Mouse (Mus musculus) urinary bladder, postnatal 14 days (tissue): ENCODE measurements around the gene Slc16a10.

Source experiments
- DNase-seq: peaks from one replicate; pipeline ENCODE4 v3.0.0; 2021; ENCODE audit warnings: low spot score

The Slc16a10 gene

DNA sequence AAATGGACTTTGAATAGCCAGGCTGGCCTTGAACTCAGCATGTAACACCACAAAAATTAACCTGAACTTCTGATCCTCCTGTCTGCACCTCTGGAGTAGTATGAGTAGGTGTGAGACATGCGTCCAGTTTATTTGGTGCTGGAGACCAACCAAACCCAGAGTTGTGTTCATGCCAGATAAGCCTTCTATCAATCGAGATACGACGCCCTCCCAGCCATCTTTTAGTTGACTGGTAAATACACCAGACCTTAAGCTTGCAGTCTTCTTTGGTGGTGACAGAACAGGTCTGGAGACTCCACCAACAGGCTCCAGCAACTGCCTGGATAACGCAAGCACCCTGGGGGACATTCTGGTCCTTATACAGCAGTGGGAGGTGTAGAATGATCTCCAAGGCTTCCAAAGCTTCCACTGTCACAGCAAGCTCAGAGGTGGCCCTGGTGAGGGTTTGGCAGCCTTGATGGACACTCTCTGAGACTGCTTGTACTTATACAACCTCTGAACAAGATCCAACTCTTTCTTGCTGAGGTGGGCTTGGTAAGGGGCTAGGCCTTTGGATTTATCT is 7.6 kb upstream of the Slc16a10 start:
- DNase-seq: no peak

DNA sequence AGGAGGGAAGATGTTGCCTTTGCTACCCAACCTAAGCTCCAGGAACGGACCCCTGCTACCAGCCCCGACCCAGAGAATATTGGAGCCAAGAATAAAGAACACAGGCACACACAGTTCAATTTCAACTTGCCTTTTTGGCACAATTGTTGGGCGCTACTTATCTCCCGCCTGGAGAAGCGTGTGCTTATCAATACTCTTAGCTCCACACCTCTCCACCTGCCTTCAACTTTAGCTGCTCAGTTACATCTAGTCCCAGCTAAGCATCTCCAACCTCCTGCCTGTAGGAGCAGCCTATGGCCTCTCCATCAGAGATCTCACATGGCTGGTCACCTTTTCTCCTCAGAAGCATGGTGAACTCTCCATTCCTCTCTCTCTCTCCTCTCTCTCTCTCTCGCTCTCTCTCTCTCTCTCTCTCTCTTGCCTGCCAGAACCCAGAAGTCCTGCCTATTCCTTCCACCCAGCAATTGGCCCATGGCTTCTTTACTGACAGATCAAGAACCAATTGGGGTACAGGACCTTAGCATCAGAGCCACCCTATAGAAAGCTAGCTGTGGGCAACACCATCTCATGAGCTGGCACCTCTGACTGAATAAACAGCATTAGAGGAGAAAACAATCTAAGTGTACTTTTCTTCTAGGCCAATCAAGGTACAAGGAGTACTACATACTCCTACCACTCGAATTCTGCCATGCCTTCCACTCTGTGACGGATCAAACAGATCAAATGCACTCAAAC is 5.4 kb upstream of the Slc16a10 start:
- no peak for DNase-seq

DNA sequence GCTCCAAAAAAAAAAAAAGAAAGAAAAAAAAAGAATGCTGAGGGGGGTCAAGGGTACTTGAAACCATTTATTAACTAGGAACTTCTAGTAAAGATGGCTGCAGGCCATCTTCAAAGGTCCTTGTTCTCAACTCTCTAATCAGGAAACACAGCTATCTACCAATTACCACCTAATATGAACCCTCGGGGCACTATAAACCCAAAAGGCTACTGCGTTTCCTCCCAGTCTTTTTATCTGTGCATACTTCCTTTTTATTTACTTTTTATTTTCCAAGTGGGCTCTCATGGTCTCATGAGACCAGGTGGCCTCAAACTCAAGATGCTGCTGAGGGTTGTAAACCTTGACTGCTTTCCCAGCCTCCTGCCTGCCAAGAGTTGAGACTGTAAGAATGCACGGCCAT is 4.4 kb upstream of the Slc16a10 start:
- no peak for DNase-seq

DNA sequence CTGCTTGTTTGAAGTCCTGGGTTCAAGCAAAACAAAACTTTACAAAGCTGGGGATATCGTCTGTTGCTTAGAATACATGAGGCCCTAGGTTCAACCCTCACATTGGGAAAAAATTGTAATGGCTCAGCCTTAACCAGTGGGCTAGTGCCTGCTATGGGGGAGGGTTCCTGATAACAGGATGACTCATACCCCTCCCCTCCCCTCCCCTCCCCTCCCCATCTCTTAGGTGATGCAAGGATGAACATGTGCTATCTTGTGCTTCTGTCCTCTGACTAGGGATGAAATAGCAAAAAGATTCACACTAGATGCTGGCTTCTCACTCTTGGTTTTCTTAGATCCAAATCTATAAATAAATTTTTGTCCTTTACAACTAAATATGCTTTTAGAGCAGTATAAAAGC is 2.8 kb upstream of the Slc16a10 start:
- no peak for DNase-seq

DNA sequence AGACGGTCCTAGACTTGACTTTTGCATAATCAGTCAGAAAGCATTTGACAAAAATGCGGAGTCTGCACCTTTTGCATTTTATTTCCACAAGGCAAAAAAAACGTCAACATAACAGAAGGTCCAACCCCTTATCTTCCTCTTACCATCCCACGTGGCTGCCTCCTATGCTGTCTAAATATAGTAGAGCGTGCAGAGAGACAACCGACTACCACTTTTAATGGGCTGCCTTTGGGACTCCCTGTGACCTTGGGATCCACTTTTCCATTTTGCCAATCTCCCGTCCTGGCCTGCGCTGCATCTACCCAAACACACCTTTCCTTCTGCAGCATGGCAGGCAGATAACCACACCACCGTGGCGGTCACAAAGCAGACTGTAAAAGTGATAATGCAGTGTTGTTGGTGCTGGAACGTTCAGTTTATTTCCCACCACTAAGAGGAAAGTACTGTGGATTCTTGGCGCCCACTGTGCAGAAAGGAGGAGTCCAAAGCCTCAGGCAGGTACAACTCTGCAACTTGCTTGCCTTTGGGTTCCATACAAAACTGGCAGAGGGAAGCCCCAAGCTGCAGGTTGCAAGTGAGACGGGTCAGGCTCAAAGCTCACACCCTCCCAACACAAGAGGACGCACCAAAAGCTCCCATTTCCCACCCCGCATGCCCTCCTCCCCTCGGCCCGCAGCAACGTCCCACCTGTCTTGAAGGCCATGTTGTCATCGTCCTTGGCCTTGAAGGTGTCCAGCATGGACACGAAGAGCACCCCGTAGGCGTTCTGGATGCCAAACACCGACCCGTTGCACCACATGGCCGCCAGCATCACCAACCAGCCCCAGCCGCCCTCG is 824 bp downstream of the Slc16a10 start:
- DNase-seq: no peak

DNA sequence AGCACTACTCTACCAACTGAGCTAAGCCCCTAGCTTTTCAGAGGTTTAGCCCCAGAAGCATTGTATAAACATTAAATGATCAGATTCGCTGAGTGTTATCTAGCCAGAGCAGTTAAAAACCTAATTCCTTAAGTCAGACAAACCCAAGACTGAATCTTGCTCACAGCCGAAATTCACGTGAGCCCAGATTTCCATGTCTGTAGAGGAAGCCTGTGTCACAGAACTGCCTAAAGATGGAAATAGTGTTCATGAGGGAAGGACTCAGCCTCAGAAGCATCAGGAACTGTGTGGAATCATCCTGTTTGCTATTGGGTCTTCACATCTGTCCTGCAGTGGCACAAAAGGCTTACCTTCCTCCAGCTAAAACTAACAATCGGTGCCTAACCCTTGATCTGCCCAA is 2.4 kb downstream of the Slc16a10 start:
- no peak for DNase-seq

DNA sequence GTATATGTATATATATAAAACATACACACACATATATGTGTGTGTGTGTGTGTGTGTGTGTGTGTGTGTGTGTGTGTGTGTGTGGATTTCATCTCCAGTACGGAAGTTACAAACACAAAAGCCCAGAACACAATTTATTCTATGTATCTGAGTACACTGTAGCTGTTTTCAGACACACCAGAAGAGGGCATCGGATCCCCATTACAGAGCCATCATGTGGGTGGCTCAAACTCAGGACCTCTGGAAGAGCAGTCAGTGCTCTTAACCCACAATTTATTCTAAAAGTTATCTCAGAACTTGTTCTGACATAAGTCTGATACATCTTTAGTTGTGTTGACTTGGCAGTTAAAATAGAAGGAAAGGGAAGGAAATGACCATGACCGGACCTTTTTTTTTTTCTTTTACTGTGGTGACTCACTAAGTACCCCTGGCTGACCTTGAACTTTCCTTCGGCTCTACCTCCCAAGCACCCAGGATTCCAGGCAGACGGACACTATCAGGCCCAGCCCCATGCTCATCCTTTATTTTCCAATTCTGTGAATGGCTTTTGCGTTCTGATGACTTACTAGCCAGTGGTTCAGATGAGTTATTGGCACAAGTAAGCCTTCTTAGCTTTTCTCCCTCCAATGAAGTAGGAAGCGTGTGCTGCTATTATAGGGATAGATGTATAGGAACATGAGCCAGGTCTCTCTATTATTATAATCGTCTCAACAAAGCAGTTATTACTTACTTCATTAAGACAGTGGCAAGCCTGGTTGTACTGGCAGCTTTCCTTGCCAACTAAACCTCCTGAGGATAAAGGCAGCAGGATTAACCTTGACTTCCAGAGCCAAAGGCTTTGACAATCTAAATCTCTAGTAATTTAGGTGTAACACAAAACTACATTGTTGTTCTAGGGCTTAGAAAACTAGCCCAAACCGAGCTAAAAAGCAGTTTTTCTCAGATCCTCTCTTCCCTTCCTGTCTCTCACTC is 6.0 kb downstream of the Slc16a10 start:
- DNase-seq: no peak

DNA sequence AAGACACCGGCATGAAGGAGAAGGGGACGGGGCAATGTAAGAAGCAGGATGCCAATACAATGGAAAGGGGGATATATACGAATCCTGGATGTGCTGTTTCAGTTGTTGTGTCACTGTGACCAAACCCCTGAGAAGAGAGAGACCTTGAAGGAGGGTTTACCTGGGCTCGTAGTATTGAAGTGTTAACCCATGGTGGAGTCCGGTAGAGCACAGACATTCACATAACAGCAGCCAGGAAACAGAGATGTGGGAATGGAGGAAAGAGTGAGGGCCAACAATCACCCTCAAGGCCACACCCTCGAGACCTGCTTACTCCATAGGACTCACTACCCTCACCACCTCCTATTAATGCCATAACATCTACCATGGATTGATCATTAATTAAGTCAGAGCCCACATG is 7.2 kb downstream of the Slc16a10 start:
- DNase-seq: no peak

DNA sequence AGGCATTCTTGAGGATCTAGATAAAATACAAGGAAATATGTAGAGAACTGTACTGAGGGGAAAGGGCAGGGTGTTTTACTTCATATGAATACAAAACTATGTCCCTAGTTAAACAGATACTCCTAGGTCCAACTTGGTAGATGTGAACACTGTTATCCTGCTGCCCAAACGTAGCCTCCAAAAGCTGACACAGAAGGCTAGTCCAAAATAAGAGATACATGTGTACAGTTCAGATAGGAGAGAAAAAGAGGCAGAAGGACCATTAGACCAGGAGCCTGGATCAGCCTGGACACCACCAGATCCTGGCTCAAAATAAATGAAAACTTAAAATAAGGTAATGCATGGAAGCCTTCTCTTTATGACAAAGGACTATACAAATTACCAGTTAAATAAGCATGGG is 8.4 kb downstream of the Slc16a10 start:
- DNase-seq: no peak

DNA sequence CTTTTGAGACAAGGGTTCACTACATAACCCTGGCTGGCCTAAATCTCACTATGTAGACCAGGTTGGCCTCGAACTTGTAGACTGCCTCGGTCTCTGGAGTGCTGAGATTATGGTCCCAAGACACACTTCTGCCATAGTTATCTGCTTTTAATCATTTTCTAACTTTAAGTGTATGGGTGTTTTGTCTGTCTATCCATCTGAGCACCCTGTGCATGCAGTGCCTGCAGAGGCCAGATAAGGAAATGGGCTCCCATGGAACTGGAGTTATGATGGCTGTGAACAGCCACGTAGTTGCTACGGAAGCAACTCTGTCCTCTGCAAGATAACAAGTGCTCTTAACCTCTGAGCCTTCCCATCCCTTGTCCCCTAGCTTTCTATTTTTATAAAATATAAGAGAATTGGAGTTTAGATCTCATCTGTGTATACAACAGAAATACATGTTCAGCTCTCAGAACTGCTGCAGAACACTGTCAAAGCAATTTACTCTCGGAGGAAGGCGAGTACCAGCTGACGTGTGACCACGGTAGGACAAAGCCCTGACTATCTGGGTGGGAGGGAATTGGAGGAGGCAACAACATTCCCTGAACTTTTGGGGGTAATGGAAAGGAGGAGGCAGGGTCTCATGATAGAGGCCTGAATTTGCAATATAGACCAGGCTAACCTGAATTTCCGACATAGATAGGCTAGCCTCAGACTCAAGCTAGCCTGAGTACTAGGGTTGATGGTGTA is 10.2 kb downstream of the Slc16a10 start:
- DNase-seq: no peak

DNA sequence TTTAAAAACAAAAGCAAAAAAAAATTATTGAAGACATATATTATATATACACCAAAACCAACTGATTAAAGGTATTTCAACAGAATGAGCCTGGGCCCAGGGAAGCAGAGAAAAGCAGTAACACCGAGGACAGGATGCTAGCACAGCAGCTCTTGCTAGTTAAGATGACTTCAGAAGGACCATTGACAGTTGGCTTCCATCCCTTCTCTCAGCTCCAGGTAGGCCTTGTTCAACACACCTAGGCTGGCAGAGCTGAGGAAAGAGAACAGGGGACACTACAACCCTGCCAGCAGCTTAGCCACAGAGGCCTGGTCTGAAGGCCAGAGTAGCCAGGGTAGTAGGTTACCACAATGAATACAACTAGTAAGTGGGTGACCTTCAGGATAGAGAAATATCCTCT is 11.9 kb downstream of the Slc16a10 start:
- DNase-seq: no peak

DNA sequence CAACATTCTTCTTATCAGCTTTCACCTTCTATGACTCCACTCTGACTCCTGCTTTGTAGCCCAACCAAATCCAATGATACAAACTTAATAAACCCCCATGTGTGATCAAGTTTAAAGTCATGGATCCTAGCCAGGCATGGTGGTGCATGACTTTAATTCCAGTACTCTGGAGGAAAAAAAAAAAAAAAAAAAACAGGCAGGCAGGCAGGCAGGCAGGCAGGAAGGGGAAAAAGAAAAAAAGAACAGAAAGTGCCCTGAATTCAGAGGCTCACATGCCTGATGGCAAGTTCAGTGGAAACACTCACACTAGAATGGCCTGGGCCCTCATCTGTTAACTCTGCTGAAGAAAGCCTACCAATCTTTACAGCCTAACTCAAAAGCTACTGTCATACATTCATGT is 12.9 kb downstream of the Slc16a10 start:
- no peak for DNase-seq

DNA sequence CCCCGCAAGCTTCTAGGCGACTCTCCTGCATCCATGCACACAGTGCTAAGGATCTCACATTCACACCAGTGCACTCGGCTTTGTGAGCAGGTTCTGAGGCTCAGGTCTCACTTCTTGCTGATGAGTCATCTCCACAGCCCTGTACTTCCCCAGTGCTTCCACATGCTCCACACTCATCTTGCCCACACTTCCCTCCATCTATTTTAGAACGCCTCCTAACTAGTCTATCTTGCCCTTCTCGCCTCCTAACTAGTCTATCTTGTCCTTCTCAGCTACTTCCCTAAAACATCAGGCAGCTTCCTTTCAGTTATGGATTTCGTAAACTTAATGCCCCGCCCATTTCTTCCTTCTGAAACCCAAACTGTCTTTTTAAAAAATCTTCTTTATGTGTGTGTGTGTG is 13.6 kb downstream of the Slc16a10 start:
- DNase-seq: no peak

DNA sequence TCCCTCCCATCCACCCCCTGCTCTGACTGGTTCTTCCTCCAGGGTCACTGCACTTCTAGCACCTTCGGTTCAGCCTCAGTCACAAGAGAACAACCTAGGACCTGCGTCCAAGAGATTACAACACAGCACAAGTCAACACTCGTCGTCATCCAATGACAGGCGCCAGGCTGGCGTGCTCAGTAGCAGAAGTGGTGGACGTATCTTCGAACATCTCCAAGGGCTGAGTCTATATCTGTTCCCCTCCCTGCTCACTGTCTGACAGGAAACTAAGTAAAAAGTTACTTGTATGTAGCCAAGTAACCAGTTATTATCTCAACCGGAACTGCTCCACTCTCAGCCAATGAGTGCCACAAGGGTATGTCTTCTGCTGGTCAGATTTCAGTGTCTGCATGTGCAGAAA is 16.9 kb downstream of the Slc16a10 start:
- DNase-seq: no peak

DNA sequence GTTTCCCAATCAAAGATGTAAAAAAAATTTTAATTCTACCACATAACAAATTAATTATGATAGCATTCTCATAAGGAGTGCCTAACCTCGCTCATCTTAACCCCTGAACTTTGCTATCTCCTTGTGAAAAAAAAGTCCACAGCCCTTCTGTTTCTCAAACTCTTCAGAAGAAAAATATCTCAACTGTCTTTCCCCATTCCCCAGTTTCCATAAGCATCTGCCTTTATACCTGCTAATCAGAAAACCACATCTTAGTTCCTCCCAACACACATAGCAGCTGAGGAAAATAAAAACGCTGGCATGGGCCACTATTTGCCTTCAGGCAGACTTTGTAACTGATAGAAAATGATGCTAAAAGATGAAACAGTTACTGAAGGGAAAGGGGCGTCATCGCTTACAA is 17.5 kb downstream of the Slc16a10 start:
- DNase-seq: no peak

DNA sequence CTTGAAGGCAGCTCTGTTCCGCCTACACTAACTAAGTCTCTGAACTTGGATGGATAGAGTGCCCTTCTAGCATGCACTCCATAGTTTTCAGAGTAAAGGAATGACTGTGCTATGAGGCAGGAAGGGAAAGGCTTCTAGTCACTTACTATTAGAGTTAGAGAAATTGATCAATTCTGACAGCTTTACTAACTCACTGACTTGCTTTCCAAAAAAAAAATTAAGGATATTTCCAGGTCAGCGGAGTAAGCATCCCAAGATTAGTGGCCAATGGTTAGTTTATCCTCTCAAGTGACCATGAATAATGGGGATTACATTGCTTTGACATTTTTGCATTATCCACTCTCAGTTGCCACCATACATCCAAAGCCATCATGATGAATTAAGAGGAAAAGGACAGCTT is 18.0 kb downstream of the Slc16a10 start:
- DNase-seq: no peak

DNA sequence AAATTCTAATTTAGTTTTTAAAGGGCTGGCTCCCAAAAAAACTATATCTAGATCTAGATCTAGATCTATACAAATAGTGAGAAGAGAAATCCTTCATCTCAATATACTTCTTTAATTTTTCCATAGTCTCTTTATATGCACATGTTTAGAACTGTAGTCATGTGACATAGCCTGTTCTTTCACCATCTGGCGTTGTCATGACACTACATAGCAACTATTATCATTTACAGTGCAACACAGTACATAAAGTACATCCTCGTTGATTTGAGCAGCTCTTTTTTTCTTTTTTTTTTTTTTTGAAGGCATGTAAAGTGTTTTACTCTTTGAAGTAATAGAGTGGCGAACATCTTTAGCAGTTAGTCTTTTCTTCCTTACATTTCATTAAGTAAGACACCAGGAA is 22.6 kb downstream of the Slc16a10 start:
- no peak for DNase-seq

DNA sequence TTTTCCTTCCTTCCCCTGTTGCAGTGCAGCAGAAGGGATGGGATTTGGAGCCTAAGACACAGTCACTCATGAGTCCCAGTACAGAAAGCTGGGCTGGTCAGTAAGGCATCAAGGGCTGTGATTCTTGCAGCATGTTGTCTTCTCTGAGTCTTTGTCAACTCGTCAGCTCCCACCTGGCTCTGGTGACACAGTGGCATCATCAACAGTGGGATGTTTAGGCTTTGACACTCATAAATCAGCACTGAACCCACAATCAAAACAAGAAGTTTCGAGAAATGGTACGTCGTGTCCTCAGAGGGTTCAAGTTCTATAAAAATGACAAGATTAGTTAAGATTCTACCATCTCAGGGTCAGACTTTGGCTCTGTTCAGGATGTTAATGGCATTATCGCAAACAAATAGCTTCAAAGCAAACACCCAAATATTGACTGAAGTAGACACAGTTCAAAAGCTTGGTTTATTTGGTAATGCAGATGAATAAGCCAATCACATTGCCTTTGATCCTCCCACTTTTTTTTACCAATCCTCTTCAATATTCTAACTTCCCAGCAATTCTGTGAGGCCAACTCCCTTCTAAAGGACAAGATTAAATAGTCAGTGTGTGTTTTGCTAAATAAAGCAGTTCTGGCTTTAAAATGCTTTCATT is 23.2 kb downstream of the Slc16a10 start:
- no peak for DNase-seq

DNA sequence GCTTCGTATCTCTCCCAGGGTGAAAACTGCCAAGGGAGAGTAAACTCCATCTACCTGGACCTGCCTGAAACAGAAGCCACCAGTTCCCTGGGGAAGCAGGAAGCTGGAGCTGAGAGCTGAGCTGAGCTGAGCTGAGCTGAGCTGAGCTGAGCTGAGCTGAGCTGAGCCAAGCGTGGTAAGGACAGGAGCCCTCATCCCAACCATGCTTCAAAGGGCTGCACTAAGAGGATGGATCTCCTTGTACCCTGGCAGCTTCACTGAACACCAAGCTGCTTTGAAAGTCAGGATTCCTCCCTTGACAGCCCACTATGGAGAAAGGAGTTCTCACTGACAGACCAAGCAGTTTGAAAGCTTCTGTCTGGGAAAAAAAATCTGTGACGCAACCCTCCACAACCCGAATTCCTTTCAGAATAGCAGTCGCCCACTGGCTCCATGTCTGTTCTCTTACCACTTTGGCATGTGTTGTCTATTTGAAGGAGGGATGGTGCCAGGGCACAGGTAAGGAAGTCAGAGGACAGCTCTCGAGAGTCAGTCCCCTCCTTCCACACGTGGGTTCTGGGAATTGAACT is 28.5 kb downstream of the Slc16a10 start:
- no peak for DNase-seq

DNA sequence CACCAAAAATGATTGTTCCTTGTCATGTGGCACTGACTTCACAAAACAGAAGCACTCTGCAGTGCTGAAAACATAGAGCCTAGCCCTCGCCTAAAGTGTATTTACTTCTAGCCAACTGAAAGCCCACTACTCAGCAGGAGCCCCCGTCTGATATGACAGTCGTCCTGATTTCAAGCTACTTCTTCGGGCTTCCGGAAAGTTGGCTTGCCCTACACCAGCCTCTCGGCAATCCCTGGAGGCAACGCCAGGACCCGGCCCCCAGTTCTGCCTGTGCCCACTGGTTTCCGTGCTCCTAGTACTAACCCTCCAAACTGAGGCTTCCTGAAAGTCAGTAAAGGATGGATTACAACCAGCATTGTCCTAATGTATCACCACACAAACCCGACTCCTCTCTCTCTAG is 29.8 kb downstream of the Slc16a10 start:
- no peak for DNase-seq

DNA sequence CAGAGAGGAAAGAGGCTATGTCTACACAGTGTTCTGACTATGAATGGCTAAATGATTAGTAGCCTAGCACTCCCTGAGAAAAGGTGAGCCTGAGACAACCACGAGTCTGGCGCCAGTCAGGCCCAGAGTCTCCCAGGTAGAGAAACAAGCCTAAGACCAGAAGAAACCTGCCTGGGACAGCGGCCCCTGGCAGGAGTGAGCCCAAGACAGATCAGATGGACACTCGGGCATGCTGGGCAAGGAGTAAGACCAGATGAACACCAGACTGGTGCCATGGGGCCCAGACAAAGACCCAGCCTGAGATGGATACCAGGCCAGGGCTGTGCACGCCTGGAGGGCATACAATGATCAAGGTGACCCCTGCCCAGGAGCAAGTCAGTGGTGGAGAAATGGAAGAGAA is 32.5 kb downstream of the Slc16a10 start:
- no peak for DNase-seq
